Mouse (Mus musculus) left cerebral cortex, adult 8-10 months (tissue): ENCODE data around the gene Chaf1a. TPM values are rescaled to one million over a fixed set of nuclear protein-coding genes. Genes with fewer than 3 reads are reported as not detected.

Source experiments
- DNase-seq, 2 experiments: peaks; one replicate each; pipeline ENCODE4 v3.0.0; 2022; ENCODE audit warnings: low spot score in 2 of 2
- total RNA-seq, 4 experiments: library from RNA; stranded (reverse); gene quantifications; 2 replicates each; pipeline ENCODE4 v1.2.4; 2022

The Chaf1a gene
- total RNA-seq, 4 experiments from 2014 or later = 2.6 to 3.5 (median 3.1) TPM

- DNase-seq = no peak
These were observed 21.7 kb upstream of the Chaf1a start for GRCm38 (mm10) chr17:56018347-56019131.

- DNase-seq = no peak
These were observed 19.7 kb upstream of the Chaf1a start for GRCm38 (mm10) chr17:56020400-56021084.

- DNase-seq = peak in 1 of 2 experiments; percentile 84
These were observed 18.9 kb upstream of the Chaf1a start for GRCm38 (mm10) chr17:56021161-56021910.

GRCm38 (mm10) chr17:56022131-56022988 is 17.9 kb upstream of the Chaf1a start:
- DNase-seq = no peak

- no peak for DNase-seq
These were observed 17.3 kb upstream of the Chaf1a start for GRCm38 (mm10) chr17:56022989-56023290.

- no peak for DNase-seq
These were observed 16.9 kb upstream of the Chaf1a start for GRCm38 (mm10) chr17:56023386-56023785.

- no peak for DNase-seq
These were observed 15.8 kb upstream of the Chaf1a start for GRCm38 (mm10) chr17:56024476-56024875.

GRCm38 (mm10) chr17:56024931-56025330 is 15.3 kb upstream of the Chaf1a start:
- DNase-seq = no peak

- DNase-seq = no peak
These were observed 13.9 kb upstream of the Chaf1a start for GRCm38 (mm10) chr17:56026303-56026702.

GRCm38 (mm10) chr17:56026881-56027280 is 13.4 kb upstream of the Chaf1a start:
- DNase-seq = no peak

- DNase-seq = no peak
These were observed 12.3 kb upstream of the Chaf1a start for GRCm38 (mm10) chr17:56027801-56028441.

- DNase-seq = no peak
These were observed 9.9 kb upstream of the Chaf1a start for GRCm38 (mm10) chr17:56030238-56030870.

- DNase-seq = peak in 1 of 2 experiments; percentile 20
These were observed 9.3 kb upstream of the Chaf1a start for GRCm38 (mm10) chr17:56030919-56031318.

- no peak for DNase-seq
These were observed 8.8 kb upstream of the Chaf1a start for GRCm38 (mm10) chr17:56031431-56031830.

- DNase-seq = no peak
These were observed 8.0 kb upstream of the Chaf1a start for GRCm38 (mm10) chr17:56032127-56032733.

- no peak for DNase-seq
These were observed 7.4 kb upstream of the Chaf1a start for GRCm38 (mm10) chr17:56032831-56033230.

- no peak for DNase-seq
These were observed 6.1 kb upstream of the Chaf1a start for GRCm38 (mm10) chr17:56034040-56034725.

- DNase-seq = no peak
These were observed 5.5 kb upstream of the Chaf1a start for GRCm38 (mm10) chr17:56034726-56035100.

- DNase-seq = no peak
These were observed 5.0 kb upstream of the Chaf1a start for GRCm38 (mm10) chr17:56035216-56035615.
